Mouse (Mus musculus): ENCODE measurements around the gene Prpf6.

DNA sequence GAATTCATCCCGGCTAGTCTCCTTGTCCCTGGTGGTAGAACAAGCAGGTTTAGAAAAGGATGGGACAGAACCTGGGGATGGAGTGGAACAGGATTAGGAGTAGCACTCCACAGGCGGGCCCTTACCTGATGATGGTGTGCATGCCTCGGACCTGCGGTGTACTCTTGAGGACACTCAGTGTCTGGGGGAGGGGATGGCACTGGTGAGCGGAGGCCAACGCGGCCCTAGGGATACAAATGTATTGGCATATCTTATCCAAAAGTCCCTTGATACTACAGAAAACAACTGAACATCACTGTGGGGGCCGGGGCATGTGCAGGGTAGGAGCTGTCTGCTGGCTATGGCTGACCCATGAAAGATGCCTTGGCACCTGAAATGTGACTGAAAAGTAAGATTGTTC lies 21.3 kb upstream of the Prpf6 start:
- TF ChIP-seq CTCF (IDR thresholded peaks at IDR 0.05; ENCODE audit: borderline replicate concordance, insufficient read depth, low read depth, low read length), result no peak
- no peak for TF ChIP-seq POLR2A (IDR thresholded peaks at IDR 0.05; ENCODE audit: borderline replicate concordance, insufficient read depth, low read length)
